Mouse (Mus musculus) limb, embryonic 14.5 days (tissue): ENCODE measurements at regions not wholly inside any gene's neighbourhood (a gene's known extent, or its start where the extent isn't known, plus 50 kb on each side); places are given as distances from the start of the nearest gene placed in this dataset.
"Not testable (repeated sequence)": the region's sequence is repeated elsewhere in the genome, so short reads cannot be mapped to it uniquely, and the experiment has no call there.

Experiments
- ATAC-seq: fragments of 200-750 bp; cut with Nextera tagmentation; 2 replicates; pipeline ENCODE4 v1.8.0; 2017; ENCODE audit warnings: low read depth, moderate number of reproducible peaks, moderate TSS enrichment; ENCODE audit not compliant: low FRiP score
- DNase-seq: peaks from one replicate; pipeline ENCODE4 v3.0.0-alpha.2; 2015; ENCODE audit warnings: low spot score
- H3K27ac ChIP-seq: fragments of 300-500 bp; sonication (generic); replicated peaks from 2 replicates; pipeline ENCODE4 v1.5.1; 2014; ENCODE audit warnings: low read depth, mild to moderate bottlenecking, low read length, moderate library complexity, mixed read lengths
- H3K27me3 ChIP-seq: fragments of 300-500 bp; sonication (generic); 2 replicates; pipeline ENCODE4 v1.6.1; 2014; ENCODE audit warnings: low read length, mixed read lengths; ENCODE audit not compliant: control insufficient read depth, insufficient read depth
- H3K36me3 ChIP-seq: fragments of 300-500 bp; sonication (generic); 2 replicates; pipeline ENCODE4 v1.6.1; 2014; ENCODE audit warnings: mild to moderate bottlenecking, low read length, moderate library complexity, mixed read lengths; ENCODE audit not compliant: control insufficient read depth, insufficient read depth
- H3K4me1 ChIP-seq: fragments of 300-500 bp; sonication (generic); 2 replicates; pipeline ENCODE4 v1.6.1; 2014; ENCODE audit warnings: antibody characterized with exemption, low read length, mixed read lengths; ENCODE audit not compliant: control insufficient read depth, insufficient read depth
- H3K4me2 ChIP-seq: fragments of 300-500 bp; sonication (generic); replicated peaks from 2 replicates; pipeline ENCODE4 v1.6.1; 2014; ENCODE audit warnings: low read depth, mild to moderate bottlenecking, low read length, moderate library complexity; ENCODE audit not compliant: severe bottlenecking
- H3K4me3 ChIP-seq: fragments of 300-500 bp; sonication (generic); replicated peaks from 2 replicates; pipeline ENCODE4 v1.5.1; 2014; ENCODE audit warnings: low read length
- H3K9ac ChIP-seq: fragments of 300-500 bp; sonication (generic); 2 replicates; pipeline ENCODE4 v1.6.1; 2014; ENCODE audit warnings: mild to moderate bottlenecking, low read depth, low read length, moderate library complexity; ENCODE audit not compliant: severe bottlenecking
- H3K9me3 ChIP-seq: fragments of 300-500 bp; sonication (generic); 2 replicates; pipeline ENCODE4 v1.6.1; 2016; ENCODE audit warnings: low read length; ENCODE audit not compliant: control insufficient read depth
- POLR2A ChIP-seq: fragments of 200-500 bp; IDR thresholded peaks from 2 replicates; pipeline ENCODE4 v1.8.0; 2012; ENCODE audit warnings: inconsistent platforms, mild to moderate bottlenecking, moderate library complexity, borderline replicate concordance; ENCODE audit not compliant: insufficient read depth, insufficient read length; ENCODE audit errors: extremely low read depth
- WGBS: fragments of 180-500 bp; shearing (Covaris S2); extraction: QIAGEN DNeasy Blood & Tissue Kit; methylation state at CpG from one replicate; pipeline ENCODE4 v1.1.7; 2014; 5-methylcytosine and 5-hydroxymethylcytosine counted together

DNA sequence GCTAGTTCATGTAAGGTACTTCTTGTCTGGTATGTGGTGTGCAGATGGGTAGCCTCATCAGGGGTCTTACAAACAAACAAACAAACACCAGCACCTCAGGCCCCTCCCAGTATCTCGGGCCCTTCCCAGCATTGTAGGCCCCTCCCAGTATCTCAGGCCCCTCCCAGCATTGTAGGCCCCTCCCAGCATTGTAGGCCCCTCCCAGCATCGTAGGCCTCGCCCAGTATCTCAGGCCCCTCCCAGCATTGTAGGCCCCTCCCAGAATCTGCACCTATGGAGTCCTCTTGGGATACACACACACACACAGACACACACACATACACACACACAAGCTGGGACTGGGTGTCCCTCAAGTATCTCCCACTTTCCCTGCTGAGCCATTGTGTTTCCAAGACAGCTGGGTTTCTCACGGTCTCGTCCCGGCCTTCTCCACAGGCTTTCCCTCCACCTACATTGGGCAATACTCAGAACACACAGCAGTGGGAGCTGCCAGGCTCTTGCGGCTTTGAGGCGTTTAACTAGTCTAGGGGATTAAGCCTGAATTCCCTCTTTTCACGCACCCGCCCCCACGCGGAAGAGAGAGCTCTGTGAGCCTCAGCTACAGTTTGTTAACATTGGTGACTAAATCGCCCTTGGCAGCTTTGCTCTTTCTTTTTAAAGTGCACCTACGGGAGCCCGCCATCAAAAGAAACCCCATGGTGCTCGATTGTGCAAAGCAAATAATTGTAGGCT, 121.4 kb upstream of the Kcng1 start:
- H3K27me3 ChIP-seq = no peaks in the 10 kb centered on the region
- no peak for TF ChIP-seq POLR2A
- peaks cover 2% of the 10 kb centered on the region; the same call in 1 of the 2 replicates for H3K4me1 ChIP-seq
- H3K9me3 ChIP-seq = no peaks in the 10 kb centered on the region
- DNase-seq (peak; percentile 16), ATAC-seq (no peak)
- WGBS = 55% methylated on average over 16 of the region's 16 CpGs
- H3K36me3 ChIP-seq = no peaks in the 10 kb centered on the region
- H3K4me2 ChIP-seq = no peak overlapping the region
- H3K9ac ChIP-seq = no peak overlapping the region
- H3K27ac ChIP-seq = no peak overlapping the region
- no peak overlapping the region for H3K4me3 ChIP-seq

DNA sequence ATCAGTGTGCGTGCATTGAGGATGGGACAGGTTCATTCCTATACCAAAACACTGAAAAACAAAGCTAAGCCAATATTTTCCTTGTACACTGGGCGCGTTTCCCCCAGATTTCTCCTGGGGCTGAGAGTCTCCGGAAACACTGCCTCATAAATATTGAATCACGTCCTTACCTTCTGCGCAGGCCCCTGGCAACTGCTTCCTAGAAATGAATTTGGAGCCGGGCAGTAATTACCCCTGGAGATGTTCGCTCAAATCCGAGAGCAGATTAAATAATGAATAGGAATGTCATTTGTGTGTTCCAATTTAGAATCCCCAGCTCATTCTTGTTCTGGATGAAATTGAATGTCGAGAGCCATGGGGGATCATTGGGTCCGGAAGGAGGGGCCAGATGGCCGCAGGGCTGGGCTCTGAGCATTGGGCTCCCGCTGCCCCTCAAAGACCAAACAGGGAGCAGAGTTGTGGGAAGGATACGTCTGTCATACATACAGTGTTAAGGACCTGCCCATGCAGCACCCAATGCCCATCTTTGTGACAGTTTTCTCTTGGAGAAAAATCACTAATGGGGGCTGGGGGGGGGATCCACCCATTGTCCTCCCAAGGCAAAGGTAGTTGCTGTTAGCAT, 117.7 kb upstream of the Kcng1 start:
- no peak for ATAC-seq

DNA sequence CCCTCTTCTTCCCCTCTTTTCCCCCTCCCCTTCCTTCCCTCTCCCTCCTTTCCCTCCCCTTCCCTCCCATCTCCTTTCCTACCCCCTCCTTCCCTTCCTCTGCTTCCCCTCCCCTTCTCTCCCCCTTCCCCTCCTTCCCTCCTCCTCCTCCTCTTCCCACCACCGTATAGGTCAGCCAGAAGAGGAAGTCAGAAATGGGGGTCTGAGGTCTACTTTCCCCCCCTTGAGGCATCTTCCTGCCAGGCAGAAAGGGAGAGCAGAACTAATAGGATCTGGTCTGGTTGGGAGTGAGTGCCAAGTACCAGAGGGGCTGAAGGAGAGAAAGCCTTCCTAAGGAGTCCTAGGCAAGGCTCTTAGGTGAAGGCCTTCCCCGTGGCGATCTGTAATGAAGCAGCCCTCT, 114.8 kb upstream of the Kcng1 start:
- Histone ChIP-seq H3K4me3 (no peak overlapping the region), H3K36me3 (no peaks in the 10 kb centered on the region), H3K27me3 (no peaks in the 10 kb centered on the region), H3K4me2 (no peak overlapping the region), H3K4me1 (no peaks in the 10 kb centered on the region), H3K27ac (no peak overlapping the region), H3K9ac (no peak overlapping the region), H3K9me3 (no peaks in the 10 kb centered on the region)
- 51% methylated on average over 3 of the region's 3 CpGs for WGBS
- no peak for ATAC-seq
- TF ChIP-seq POLR2A = no peak
- DNase-seq = no peak

More for the DNA sequence above, 117.7 kb upstream of the Kcng1 start:
- Histone ChIP-seq H3K4me3 (no peak overlapping the region), H3K36me3 (no peaks in the 10 kb centered on the region), H3K9me3 (no peaks in the 10 kb centered on the region), H3K9ac (no peak overlapping the region), H3K4me2 (no peak overlapping the region), H3K4me1 (peaks cover 2% of the 10 kb centered on the region; the same call in 1 of the 2 replicates), H3K27ac (no peak overlapping the region), H3K27me3 (no peaks in the 10 kb centered on the region)
- 63% methylated on average over 14 of the region's 14 CpGs for WGBS
- DNase-seq = no peak
- TF ChIP-seq POLR2A = no peak

DNA sequence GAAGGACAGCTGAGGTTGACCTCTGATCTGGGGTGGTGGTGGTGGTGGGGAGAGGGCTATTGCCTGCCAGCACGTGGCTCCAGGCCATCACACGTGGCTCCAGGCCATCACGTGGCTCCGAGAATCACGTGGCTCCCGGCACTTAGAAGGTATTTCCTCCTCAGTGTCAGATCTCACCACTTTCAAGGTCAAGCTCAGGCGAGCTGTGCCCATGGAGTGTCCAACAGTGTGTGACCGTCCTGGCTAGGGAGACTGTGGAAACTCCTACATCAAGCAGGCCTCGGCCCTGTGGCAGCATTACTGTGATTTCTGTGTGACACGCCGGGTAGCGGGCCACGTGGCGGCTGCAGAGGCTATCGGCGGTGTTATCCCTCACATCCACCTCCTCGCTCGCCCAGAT, 111.8 kb upstream of the Kcng1 start:
- H3K9ac ChIP-seq = no peak overlapping the region
- no peaks in the 10 kb centered on the region for H3K27me3 ChIP-seq
- no peak overlapping the region for H3K27ac ChIP-seq
- no peaks in the 10 kb centered on the region for H3K36me3 ChIP-seq
- H3K9me3 ChIP-seq = no peaks in the 10 kb centered on the region
- H3K4me2 ChIP-seq = no peak overlapping the region
- DNase-seq (no peak), ATAC-seq (no peak)
- WGBS = 90% methylated on average over 18 of the region's 18 CpGs
- TF ChIP-seq POLR2A = no peak
- no peaks in the 10 kb centered on the region for H3K4me1 ChIP-seq
- H3K4me3 ChIP-seq = no peak overlapping the region

DNA sequence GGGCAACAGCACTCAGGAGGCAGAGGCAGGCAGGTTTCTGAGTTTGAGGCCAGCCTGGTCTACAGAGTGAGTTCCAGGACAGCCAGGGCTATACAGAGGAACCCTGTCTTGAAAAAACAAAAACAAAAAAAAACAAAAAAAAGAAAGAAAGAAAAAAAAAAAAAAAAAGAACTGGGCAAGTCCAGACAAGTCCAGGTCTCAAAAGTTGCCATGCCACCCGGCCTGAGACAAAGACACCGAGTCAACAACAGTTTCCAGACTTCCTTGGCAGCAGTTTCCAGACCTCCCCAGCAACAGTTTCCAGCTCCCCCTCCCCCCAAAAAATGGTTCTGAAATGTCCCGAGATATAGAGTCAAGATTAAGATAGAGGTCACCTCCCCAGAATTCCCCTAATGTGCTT, 110.6 kb upstream of the Kcng1 start:
- H3K36me3 ChIP-seq, H3K4me2 ChIP-seq, H3K4me3 ChIP-seq, H3K4me1 ChIP-seq, DNase-seq, H3K27ac ChIP-seq, H3K9me3 ChIP-seq, ATAC-seq, H3K27me3 ChIP-seq, H3K9ac ChIP-seq: not testable (repeated sequence)
- WGBS = 88% methylated on average over 3 of the region's 3 CpGs

DNA sequence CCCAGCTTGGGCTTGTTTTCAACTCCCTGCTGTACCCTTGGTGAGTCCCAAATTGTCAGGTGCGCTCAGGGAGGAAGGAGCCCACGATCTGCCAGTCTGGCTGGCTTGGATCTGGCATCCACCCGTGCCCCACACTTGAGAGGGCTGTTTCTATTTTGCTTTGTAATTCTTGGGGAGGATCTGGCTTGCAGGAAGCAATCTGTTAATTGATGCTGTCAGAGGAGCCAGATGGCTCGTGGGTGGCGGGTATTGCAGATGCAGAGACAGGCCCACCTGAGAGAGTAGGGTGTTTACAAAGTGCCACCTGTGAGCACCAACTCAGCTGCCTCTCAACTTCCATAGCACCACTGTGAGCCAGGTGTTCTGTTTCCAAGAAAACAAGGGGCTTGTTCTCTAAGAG, 99.1 kb upstream of the Kcng1 start:
- WGBS = 61% methylated on average over 5 of the region's 5 CpGs

More for the DNA sequence above, 99.1 kb upstream of the Kcng1 start:
- H3K4me1 ChIP-seq = no peaks in the 10 kb centered on the region
- no peak overlapping the region for H3K9ac ChIP-seq
- no peak for TF ChIP-seq POLR2A
- H3K4me3 ChIP-seq = no peak overlapping the region
- H3K9me3 ChIP-seq = no peaks in the 10 kb centered on the region
- no peaks in the 10 kb centered on the region for H3K27me3 ChIP-seq
- ATAC-seq (no peak), DNase-seq (no peak)
- H3K36me3 ChIP-seq = no peaks in the 10 kb centered on the region
- no peak overlapping the region for H3K27ac ChIP-seq
- no peak overlapping the region for H3K4me2 ChIP-seq
